Mouse (Mus musculus): ENCODE measurements around the gene Reps2. TPM values are rescaled to one million over a fixed set of nuclear protein-coding genes. Genes with fewer than 3 reads are reported as not detected.

The Reps2 gene
- polyA plus RNA-seq, 1 experiment from 2014 or later: 0.40 TPM

DNA sequence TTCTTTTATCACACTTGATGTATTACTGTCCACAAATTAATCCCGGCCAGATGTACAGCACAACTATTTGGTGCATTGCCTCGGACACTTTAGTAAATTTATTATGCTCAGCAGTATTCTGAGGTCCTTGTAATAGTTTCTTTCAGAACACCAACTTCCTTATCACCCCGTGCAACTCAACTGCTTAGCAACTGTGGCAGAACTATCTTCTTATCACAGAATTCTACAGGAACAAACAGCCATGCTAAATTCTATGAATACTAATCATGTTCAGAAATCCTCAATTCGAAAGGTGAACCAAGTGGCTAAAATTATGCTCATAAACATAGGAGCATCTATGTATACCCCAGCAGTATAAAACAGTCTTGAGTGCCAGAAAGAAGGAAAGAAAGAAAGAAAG is 1.7 kb downstream of the Reps2 start:
- Histone ChIP-seq H3K4me2 (no peak overlapping the region), H3K9me3 (replicated peaks) (no peaks in the 10 kb centered on the region), H3K27me3 (no peaks in the 10 kb centered on the region), H3K9ac (no peak overlapping the region), H3K4me3 (no peak overlapping the region), H3K36me3 (no peaks in the 10 kb centered on the region), H3K27ac (no peak overlapping the region), H3K4me1 (replicated peaks) (no peaks in the 10 kb centered on the region)
- no peak for ATAC-seq (replicated peaks; ENCODE audit: insufficient number of reproducible peaks, insufficient read depth, low FRiP score, low read depth)
- WGBS: 67% methylated on average over 4 of the region's 4 CpGs

DNA sequence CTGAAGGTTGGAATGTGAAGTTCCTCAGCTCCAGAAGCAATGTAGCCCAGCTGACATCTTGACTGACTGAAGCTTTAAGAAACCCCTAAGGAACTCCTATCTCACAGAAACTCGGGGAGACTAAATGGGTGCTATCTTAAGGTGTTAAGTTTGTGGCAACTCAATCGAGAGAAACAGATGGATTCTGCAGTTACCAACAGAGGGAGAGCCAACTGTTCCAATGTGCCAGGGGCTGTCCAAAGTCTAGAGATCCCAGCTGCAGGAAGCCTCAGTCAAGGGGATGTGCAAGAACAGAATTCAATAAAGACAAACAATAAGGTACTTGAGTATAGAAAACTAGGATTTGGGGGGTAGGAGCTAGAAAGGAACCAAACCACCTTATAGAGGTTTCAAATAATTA is 8.3 kb downstream of the Reps2 start:
- Histone ChIP-seq H3K4me3 (no peak overlapping the region), H3K9ac (no peak overlapping the region), H3K36me3 (no peaks in the 10 kb centered on the region), H3K27me3 (no peaks in the 10 kb centered on the region), H3K27ac (no peak overlapping the region), H3K4me1 (replicated peaks) (no peaks in the 10 kb centered on the region), H3K4me2 (no peak overlapping the region), H3K9me3 (replicated peaks) (no peaks in the 10 kb centered on the region)
- WGBS: 22% methylated on average over 2 of the region's 2 CpGs
- ATAC-seq (replicated peaks; ENCODE audit: insufficient number of reproducible peaks, insufficient read depth, low FRiP score, low read depth): no peak

DNA sequence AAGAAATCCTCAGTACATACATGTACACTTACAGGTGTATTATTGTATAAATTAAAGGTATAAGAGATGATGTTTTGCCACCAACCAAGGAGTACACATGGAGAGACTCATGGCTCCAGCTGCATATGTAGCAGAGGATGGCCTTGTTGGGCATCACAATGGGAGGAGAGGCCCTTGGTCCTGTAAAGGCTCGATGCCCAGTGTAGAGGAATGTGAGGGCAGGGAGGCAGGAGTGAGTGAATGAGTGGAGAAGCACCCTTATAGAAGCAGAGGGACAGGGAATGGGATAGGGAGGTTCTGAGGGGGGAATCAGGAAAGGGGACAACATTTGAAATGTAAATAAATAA is 21.4 kb downstream of the Reps2 start:
- Histone ChIP-seq H3K27ac (no peak overlapping the region), H3K9me3 (replicated peaks) (no peaks in the 10 kb centered on the region), H3K4me2 (no peak overlapping the region), H3K9ac (no peak overlapping the region), H3K4me1 (replicated peaks) (no peaks in the 10 kb centered on the region), H3K4me3 (no peak overlapping the region), H3K36me3 (no peaks in the 10 kb centered on the region), H3K27me3 (no peaks in the 10 kb centered on the region)
- WGBS: 67% methylated on average over 1 of the region's 1 CpGs
- no peak for ATAC-seq (replicated peaks; ENCODE audit: insufficient number of reproducible peaks, insufficient read depth, low FRiP score, low read depth)

DNA sequence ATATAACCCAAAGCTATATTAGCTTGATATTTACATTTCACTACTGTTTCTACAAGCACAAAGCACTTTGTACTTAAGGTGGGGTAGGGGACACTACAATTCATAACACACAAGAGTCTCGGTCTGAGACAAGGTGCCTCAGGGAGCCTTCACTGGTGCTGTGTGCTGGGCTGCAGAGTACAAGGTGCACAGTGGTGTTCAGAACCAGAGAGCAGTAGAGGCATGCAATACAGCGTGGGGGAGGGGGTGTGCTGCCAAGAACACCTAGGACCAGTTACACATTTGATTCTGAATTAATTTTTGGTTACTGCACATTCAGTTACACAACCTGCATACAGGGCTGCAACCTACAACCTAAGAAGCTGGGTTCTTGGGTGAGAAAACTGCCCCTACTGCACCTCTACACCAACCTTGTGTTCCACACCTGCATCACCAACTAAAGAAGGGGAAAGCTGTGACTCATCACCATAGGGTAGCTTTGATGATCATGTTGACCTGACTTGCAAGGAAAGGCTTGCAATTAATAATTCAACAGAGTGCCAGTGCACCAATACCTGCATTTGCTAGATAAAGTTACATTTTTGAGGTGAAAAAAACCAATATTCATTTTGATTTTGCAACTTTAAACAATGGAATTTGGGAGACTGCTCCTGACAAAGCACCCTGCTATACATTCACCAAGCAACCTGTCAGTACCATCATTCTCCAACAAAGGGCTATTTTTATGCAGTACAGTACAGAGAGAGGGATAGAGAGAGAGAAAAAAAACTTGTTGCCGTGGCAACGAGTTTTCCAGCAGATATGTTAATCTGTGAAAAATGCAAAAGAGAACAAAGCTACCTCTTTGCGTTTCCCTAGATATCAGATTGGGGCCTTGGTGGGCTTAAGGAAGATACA is 22.0 kb downstream of the Reps2 start:
- Histone ChIP-seq H3K4me1 (replicated peaks) (no peaks in the 10 kb centered on the region), H3K9me3 (replicated peaks) (no peaks in the 10 kb centered on the region), H3K27me3 (no peaks in the 10 kb centered on the region), H3K36me3 (no peaks in the 10 kb centered on the region), H3K9ac (no peak overlapping the region), H3K4me2 (no peak overlapping the region), H3K27ac (no peak overlapping the region), H3K4me3 (no peak overlapping the region)
- WGBS: 64% methylated on average over 5 of the region's 5 CpGs
- ATAC-seq (replicated peaks; ENCODE audit: insufficient number of reproducible peaks, insufficient read depth, low FRiP score, low read depth): no peak

DNA sequence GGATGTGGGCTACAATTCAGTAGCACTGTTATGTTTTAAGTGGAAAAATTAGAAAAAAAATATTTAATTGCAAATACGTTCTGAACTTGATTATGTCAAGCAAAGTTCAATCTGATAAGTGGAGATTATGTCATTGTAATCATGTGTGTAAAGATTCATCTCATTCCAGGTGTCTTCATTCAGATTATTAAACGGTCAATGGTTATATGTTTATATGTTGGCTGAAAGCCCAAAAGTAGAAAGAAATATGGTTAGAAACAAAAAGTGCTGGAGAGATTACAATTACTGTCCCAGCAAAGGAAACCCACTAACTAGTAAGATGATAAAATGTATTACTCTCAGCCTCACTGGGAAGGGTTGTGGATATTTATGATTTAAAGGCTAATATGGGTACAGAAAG is 23.7 kb downstream of the Reps2 start:
- 60% methylated on average over 2 of the region's 2 CpGs for WGBS
- Histone ChIP-seq H3K4me1 (replicated peaks) (no peaks in the 10 kb centered on the region), H3K27ac (no peak overlapping the region), H3K4me3 (no peak overlapping the region), H3K9me3 (replicated peaks) (no peaks in the 10 kb centered on the region), H3K9ac (no peak overlapping the region), H3K4me2 (no peak overlapping the region), H3K36me3 (no peaks in the 10 kb centered on the region), H3K27me3 (no peaks in the 10 kb centered on the region)
- ATAC-seq (replicated peaks; ENCODE audit: insufficient number of reproducible peaks, insufficient read depth, low FRiP score, low read depth): no peak

DNA sequence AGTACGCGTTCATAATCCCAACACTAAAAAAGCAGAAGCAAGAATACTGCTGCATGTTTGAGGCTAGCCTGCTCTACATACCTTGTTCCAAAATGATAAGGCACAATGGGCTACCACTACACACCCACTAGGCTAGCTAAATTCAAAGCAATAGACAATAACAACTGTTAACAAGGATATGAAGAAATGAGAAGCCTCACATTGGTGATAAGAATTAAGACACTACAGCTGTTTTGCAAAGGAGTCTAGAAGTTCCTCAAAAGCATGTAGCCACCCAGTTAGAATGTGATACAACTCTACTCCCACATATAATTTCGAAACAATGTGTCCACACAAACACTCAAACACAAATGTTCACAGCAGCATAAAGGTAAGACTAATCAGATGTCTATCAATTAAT is 24.9 kb downstream of the Reps2 start:
- Histone ChIP-seq H3K36me3 (no peaks in the 10 kb centered on the region), H3K9me3 (replicated peaks) (no peaks in the 10 kb centered on the region), H3K4me1 (replicated peaks) (no peaks in the 10 kb centered on the region), H3K27ac (no peak overlapping the region), H3K27me3 (no peaks in the 10 kb centered on the region), H3K4me3 (no peak overlapping the region), H3K9ac (no peak overlapping the region), H3K4me2 (no peak overlapping the region)
- WGBS: 84% methylated on average over 3 of the region's 3 CpGs
- ATAC-seq (replicated peaks; ENCODE audit: insufficient number of reproducible peaks, insufficient read depth, low FRiP score, low read depth): no peak

DNA sequence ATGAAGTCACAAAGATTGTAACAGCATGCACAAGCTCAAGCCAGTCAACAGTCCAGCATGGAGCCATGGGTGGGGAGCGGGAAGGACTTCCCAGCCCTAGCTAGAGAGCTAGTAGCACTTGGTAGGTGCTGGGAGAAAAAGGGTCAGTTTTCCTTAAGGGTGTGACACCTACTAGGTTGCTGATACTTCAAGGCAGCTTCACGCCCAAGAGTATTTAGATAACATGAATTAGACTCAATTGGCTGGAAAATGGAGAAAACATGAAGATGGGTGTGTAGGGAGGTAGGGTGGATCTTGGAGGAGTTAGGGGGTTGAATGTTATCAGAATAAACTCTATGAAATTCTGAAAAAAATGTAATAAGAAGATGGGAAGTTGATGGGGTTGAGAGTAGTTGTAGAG is 37.3 kb downstream of the Reps2 start:
- Histone ChIP-seq H3K9ac (no peak overlapping the region), H3K4me3 (no peak overlapping the region), H3K36me3 (no peaks in the 10 kb centered on the region), H3K27me3 (no peaks in the 10 kb centered on the region), H3K9me3 (replicated peaks) (no peaks in the 10 kb centered on the region), H3K4me1 (replicated peaks) (no peaks in the 10 kb centered on the region), H3K4me2 (no peak overlapping the region), H3K27ac (no peak overlapping the region)
- no peak for ATAC-seq (replicated peaks; ENCODE audit: insufficient number of reproducible peaks, insufficient read depth, low FRiP score, low read depth)
- WGBS: 78% methylated on average over 2 of the region's 2 CpGs

DNA sequence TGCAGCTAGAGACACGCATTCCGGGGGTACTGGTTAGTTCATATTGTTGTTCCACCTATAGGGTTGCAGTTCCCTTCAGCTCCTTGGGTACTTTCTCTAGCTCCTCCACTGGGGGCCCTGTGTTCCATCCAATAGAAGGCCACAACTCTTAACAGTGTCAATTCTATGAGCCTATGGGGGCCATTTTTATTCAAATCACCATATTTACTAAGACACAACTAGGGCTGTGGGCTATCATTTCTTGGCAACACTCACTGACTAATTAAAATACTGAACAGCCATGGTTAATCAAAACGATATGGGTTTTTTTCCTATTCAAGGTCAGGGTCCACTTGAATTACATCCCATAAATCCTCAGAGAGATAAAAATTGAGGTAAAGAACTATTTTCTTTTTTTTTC is 43.8 kb downstream of the Reps2 start:
- Histone ChIP-seq H3K9me3 (replicated peaks) (no peaks in the 10 kb centered on the region), H3K36me3 (no peaks in the 10 kb centered on the region), H3K27me3 (no peaks in the 10 kb centered on the region), H3K27ac (no peak overlapping the region), H3K4me1 (replicated peaks) (no peaks in the 10 kb centered on the region), H3K4me3 (no peak overlapping the region), H3K4me2 (no peak overlapping the region), H3K9ac (no peak overlapping the region)
- ATAC-seq (replicated peaks; ENCODE audit: insufficient number of reproducible peaks, insufficient read depth, low FRiP score, low read depth): no peak
- WGBS: 85% methylated on average over 3 of the region's 3 CpGs

DNA sequence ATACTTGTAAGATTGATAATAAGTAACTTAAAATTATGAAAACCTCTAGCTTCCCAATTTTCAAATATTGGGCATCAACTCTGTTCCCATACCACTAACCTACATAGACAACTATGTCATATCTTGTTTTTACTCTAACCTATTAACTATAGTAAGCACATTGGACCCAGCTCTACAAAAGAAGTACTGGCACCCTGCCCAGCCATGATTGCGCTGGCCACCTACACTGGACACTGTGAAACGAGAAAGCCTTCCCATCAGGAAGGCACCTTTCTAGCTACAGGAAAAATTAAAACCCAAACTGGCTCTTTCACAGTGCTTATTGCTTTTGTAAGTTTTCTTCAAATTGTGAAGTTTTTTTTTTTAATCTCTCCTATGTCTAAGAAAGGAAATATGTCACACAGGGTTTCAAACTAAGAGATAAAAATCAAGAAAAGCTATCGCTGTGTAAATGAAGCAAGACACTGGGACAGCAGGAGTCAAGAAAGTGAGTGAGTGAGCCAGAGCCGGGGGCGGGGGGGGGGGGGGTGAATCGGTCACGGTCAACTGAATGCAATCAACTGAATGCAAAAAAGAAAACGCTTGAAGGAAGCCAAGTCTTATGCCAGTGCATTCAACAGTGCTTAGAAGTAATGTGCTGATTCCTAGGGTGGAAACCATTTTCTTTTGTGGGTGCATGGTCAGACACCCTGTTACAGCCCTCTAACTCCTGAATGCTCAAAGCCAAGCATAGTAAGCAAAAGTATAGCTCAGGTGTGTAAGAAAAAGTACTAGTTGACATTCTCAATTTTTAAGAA is 52.2 kb downstream of the Reps2 start:
- no peak overlapping the region for H3K4me3 ChIP-seq
- no peak overlapping the region for H3K4me2 ChIP-seq
- H3K4me1 ChIP-seq (replicated peaks): no peaks in the 10 kb centered on the region
- no peak for ATAC-seq (replicated peaks; ENCODE audit: insufficient number of reproducible peaks, insufficient read depth, low FRiP score, low read depth)
- WGBS: 39% methylated on average over 8 of the region's 8 CpGs
- no peaks in the 10 kb centered on the region for H3K36me3 ChIP-seq
- H3K9me3 ChIP-seq (replicated peaks): no peaks in the 10 kb centered on the region
- no peak overlapping the region for H3K27ac ChIP-seq
- no peaks in the 10 kb centered on the region for H3K27me3 ChIP-seq
- no peak overlapping the region for H3K9ac ChIP-seq

DNA sequence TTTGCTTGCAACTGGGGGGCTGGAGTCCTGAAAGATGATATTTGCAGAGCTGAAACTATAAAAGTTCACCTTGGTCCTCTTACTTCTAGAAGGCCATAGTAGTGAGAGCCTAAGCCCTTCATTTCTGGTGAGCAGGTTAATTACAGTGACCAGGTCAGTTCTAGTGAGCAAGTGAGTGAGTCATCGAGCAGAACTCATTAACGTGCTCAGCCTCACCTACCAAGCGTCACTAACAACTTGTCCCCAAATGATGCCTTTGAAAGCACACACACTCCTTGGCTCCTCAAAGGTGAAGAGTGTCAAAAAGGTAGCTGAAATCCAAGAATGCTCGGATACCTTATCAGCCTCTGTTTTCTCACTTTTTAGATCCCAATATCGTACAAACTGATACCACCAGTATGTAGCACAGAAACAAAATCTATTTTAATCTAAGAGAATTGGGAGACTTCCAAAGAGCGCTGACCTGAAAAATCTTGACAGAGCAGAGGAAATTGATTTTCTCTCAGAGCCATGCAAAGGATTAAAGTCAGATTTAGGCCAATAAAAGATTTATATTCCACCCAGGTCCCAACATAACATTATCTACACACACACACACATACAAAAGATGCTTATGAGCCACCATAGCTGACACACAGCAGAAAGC is 53.2 kb downstream of the Reps2 start:
- no peak overlapping the region for H3K9ac ChIP-seq
- no peak overlapping the region for H3K4me3 ChIP-seq
- no peak for ATAC-seq (replicated peaks; ENCODE audit: insufficient number of reproducible peaks, insufficient read depth, low FRiP score, low read depth)
- H3K9me3 ChIP-seq (replicated peaks): no peaks in the 10 kb centered on the region
- H3K36me3 ChIP-seq: no peaks in the 10 kb centered on the region
- H3K4me1 ChIP-seq (replicated peaks): no peaks in the 10 kb centered on the region
- H3K27ac ChIP-seq: no peak overlapping the region
- no peaks in the 10 kb centered on the region for H3K27me3 ChIP-seq
- H3K4me2 ChIP-seq: no peak overlapping the region
- 73% methylated on average over 6 of the region's 6 CpGs for WGBS

DNA sequence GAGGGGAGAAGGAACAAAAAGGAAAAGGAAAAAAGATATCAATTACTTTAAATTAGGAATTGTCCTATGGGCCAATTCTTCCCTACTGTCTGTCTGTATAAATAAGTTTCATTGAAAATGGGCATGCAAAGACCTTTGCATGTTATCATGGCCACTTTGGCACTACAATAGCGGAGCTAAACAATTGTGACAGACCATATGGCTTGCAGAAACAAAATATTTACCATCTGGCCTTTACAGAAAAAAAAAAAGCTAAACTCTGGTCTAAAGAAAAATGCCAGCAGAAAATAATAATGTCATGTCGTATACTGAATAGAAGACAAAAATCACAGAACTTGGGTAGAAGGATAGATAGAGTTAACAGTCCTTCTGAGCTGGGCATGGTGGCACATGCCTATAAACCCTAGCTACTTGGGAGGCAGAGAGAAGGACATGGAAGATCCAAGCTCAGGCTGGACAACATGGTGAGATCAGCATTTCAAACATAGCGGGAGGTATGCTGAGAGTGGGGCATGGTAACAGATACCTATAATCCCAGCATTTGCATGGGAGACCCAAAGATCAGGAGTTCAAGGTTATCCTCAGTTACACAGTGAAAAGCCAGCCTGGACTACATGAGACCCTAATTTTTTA is 54.2 kb downstream of the Reps2 start:
- Histone ChIP-seq H3K9ac (no peak overlapping the region), H3K36me3 (no peaks in the 10 kb centered on the region), H3K27ac (no peak overlapping the region), H3K9me3 (replicated peaks) (no peaks in the 10 kb centered on the region), H3K4me1 (replicated peaks) (no peaks in the 10 kb centered on the region), H3K27me3 (no peaks in the 10 kb centered on the region), H3K4me3 (no peak overlapping the region), H3K4me2 (no peak overlapping the region)
- no peak for ATAC-seq (replicated peaks; ENCODE audit: insufficient number of reproducible peaks, insufficient read depth, low FRiP score, low read depth)
- WGBS: 71% methylated on average over 3 of the region's 3 CpGs

Measured in heart, embryonic 15.5 days (tissue).